Mouse (Mus musculus): ENCODE measurements around the gene Cd70.

- TF ChIP-seq GATA1 (IDR thresholded peaks at IDR 0.05; ENCODE audit: low read length): no peak
- TF ChIP-seq TAL1 (IDR thresholded peaks at IDR 0.05; ENCODE audit: low read length): no peak
Measured at GRCm38 (mm10) chr17:57098321-57098720, 51.3 kb downstream of the Cd70 start.
